Mouse (Mus musculus) MEL (cell line): ENCODE results near the gene Dcaf5.

Experiments
- CTCF ChIP-seq, 3 experiments: IDR thresholded peaks in 2 of 3; conservative IDR thresholded peaks in 1 of 3; 2 replicates each; pipeline ENCODE4 v1.5.1; 2011 to 2012; ENCODE audit warnings: low read length in 3 of 3, low read depth in 2 of 3, mild to moderate bottlenecking in 2 of 3, improper control_type of control experiment in 1 of 3, inconsistent platforms in 1 of 3, mixed read lengths in 1 of 3, moderate library complexity in 1 of 3; ENCODE audit not compliant: control insufficient read depth in 1 of 3, insufficient read depth in 1 of 3, poor library complexity in 1 of 3, severe bottlenecking in 1 of 3
- ELF1 ChIP-seq: IDR thresholded peaks from 2 replicates; pipeline ENCODE4 v1.6.1; 2014; ENCODE audit warnings: low read depth, mild to moderate bottlenecking, inconsistent platforms, low read length, improper control_type of control experiment, moderate library complexity
- ETS1 ChIP-seq: IDR thresholded peaks from 2 replicates; pipeline ENCODE4 v1.6.1; 2012; ENCODE audit warnings: low read depth, mild to moderate bottlenecking, inconsistent platforms, low read length, improper control_type of control experiment, moderate library complexity
- JUND ChIP-seq: IDR thresholded peaks from 2 replicates; pipeline ENCODE4 v1.6.1; 2011; ENCODE audit warnings: low read depth, mild to moderate bottlenecking, improper control_type of control experiment, low read length
- MAFK ChIP-seq: IDR thresholded peaks from 2 replicates; pipeline ENCODE4 v1.6.1; 2011; ENCODE audit warnings: low read depth, mild to moderate bottlenecking, low read length, improper control_type of control experiment, borderline replicate concordance
- MYB ChIP-seq: IDR thresholded peaks from 2 replicates; pipeline ENCODE4 v1.6.1; 2011; ENCODE audit warnings: mild to moderate bottlenecking, low read depth, low read length, improper control_type of control experiment
- POLR2A ChIP-seq, 2 experiments: IDR thresholded peaks; 2 replicates each; pipeline ENCODE4 v1.6.1; 2011 to 2012; ENCODE audit warnings: low read length in 2 of 2, mild to moderate bottlenecking in 2 of 2, control low read depth in 1 of 2, improper control_type of control experiment in 1 of 2, low read depth in 1 of 2, moderate library complexity in 1 of 2; ENCODE audit not compliant: control insufficient read depth in 1 of 2, insufficient read depth in 1 of 2, poor library complexity in 1 of 2
- TAL1 ChIP-seq: IDR thresholded peaks from 2 replicates; pipeline ENCODE4 v1.6.1; 2012; ENCODE audit warnings: mild to moderate bottlenecking, inconsistent platforms, low read length, moderate library complexity, mixed read lengths
- ZNF384 ChIP-seq: IDR thresholded peaks from 2 replicates; pipeline ENCODE4 v1.6.1; 2012; ENCODE audit warnings: low read depth, mild to moderate bottlenecking, inconsistent platforms, low read length, improper control_type of control experiment

DNA sequence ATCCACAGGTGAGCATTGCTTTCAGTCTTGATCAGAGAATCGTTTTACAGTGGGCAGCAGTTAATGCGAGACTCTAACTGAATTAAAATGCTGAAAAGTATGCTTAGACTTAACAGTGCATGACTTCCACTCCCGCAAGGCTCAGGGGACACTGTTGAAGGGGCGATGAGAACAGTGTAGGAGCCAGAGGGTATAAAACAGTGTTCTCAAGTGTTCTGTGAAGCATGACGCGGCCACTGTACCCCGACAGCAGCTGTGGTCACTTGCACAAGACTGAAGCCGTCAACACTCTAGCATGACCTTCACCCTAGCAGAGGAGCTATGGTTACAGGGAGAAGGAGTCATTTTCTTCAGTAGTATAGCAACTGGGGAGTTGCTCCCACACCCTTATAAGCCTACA, 52.9 kb downstream of the Dcaf5 start:
- TF ChIP-seq ETS1: no peak
- no peak for TF ChIP-seq MYB
- TF ChIP-seq JUND: no peak
- no peak for TF ChIP-seq POLR2A (IDR thresholded peaks at IDR 0.05; ENCODE audit: control insufficient read depth in 1 of 2, insufficient read depth in 1 of 2, low read depth in 1 of 2, low read length in 2 of 2, poor library complexity in 1 of 2)
- TF ChIP-seq CTCF (IDR thresholded peaks at IDR 0.05 in 2 of 3, conservative IDR thresholded peaks at IDR 0.05 in 1 of 3; ENCODE audit: control insufficient read depth in 1 of 3, insufficient read depth in 1 of 3, low read depth in 2 of 3, low read length in 3 of 3, poor library complexity in 1 of 3, severe bottlenecking in 1 of 3): no peak
- no peak for TF ChIP-seq TAL1
- no peak for TF ChIP-seq ELF1
- TF ChIP-seq MAFK: no peak
- TF ChIP-seq ZNF384: no peak
